Mouse (Mus musculus): ENCODE results near the gene Ap3b1. TPM values are rescaled to one million over a fixed set of nuclear protein-coding genes. Genes with fewer than 3 reads are reported as not detected.

Gene Ap3b1
- polyA plus RNA-seq (2012; rRNA removed): 8.2 and 8.7 TPM in 2 replicates

GRCm38 (mm10) chr13:94358401-94359265, at the start of gene Ap3b1:
Gene Ap3b1, plus strand, starts transcription at chr13:94358960.

Other genes with a start within 250 kb of the Ap3b1 start
- 6.9 and 7.3 TPM in 2 replicates for gene Scamp1, start 73.1 kb upstream of the Ap3b1 start, polyA plus RNA-seq (2012; rRNA removed)